14 mouse cellular contexts compared by ENCODE assay signal in the genomic region with DNA sequence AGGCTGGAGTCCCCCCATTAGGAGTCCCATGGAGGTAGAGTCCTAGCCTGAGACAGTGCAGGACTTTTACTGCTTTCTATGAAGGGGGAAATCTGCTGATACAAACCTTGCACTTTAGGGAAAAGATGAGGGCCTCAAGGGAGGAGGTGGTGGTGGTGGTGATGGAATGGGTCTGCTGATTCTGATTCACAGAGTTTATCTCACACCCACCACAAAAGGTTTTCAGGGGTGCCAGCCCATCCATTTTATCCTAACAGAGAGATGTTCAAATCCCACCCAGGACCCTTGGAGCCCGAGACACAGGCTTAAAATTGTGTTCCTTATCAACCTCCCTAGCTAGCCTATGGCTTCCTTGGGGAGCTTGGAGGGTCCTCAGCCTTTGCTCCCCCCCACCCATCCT. TPM values are rescaled to one million over a fixed set of nuclear protein-coding genes. Genes with fewer than 3 reads are reported as not detected.
DNase-seq lines count a peak whose midpoint lies in the region; ATAC-seq lines count a peak whose summit lies in the region.
"Had no signal": no experiment of that assay in that cellular context is flagged by ENCODE, and none has a peak within 500 bp of the region (broad histone marks: within the 10 kb centered on the region; RNA-seq: fewer than 3 reads in every experiment).

No protein-coding gene starts in this region.

- H3K36me3 ChIP-seq in forebrain, embryonic 15.5 days, result peaks cover 11% of the 10 kb centered on the region; the same call in 1 of the 2 replicates
- peaks cover 35% of the 10 kb centered on the region for H3K36me3 ChIP-seq in midbrain, embryonic 10.5 days
- no peaks in the 10 kb centered on the region for H3K36me3 ChIP-seq in neural tube, embryonic 15.5 days
- H3K36me3 ChIP-seq: limb, embryonic 13.5 days; stomach, embryonic 15.5 days had no signal

- peak overlapping the region; percentile 92 for H3K4me2 ChIP-seq in forebrain, embryonic 15.5 days (replicated peaks)
- H3K4me2 ChIP-seq in neural tube, embryonic 15.5 days, result peak overlapping the region; percentile 87

- peak overlapping the region; percentile 85 for H3K4me3 ChIP-seq in forebrain, embryonic 15.5 days
- peak overlapping the region; percentile 64 for H3K4me3 ChIP-seq in midbrain, embryonic 10.5 days
- H3K4me3 ChIP-seq in neural tube, embryonic 15.5 days (replicated peaks), result peak overlapping the region; percentile 74

- ATAC-seq in forebrain, embryonic 15.5 days (replicated peaks), result no peak
- ATAC-seq in neural tube, embryonic 15.5 days (ENCODE audit: low FRiP score), result no peak
- ATAC-seq in megakaryocyte progenitor cell, adult 5-6 weeks (replicated peaks; ENCODE audit: poor library complexity), result no peak
- ATAC-seq: activated CD4-positive, CD25-positive, alpha-beta regulatory T cell, adult 4 months; liver, postnatal 0 days had no signal

- peaks cover 57% of the 10 kb centered on the region for H3K4me1 ChIP-seq in forebrain, embryonic 15.5 days
- H3K4me1 ChIP-seq in midbrain, embryonic 10.5 days, result peaks cover 99% of the 10 kb centered on the region
- peaks cover 88% of the 10 kb centered on the region for H3K4me1 ChIP-seq in neural tube, embryonic 15.5 days

- no peaks in the 10 kb centered on the region for H3K9me3 ChIP-seq in forebrain, embryonic 15.5 days
- H3K9me3 ChIP-seq in midbrain, embryonic 10.5 days (replicated peaks), result no peaks in the 10 kb centered on the region
- no peaks in the 10 kb centered on the region for H3K9me3 ChIP-seq in neural tube, embryonic 15.5 days (replicated peaks)
- H3K9me3 ChIP-seq: limb, embryonic 13.5 days; stomach, embryonic 15.5 days had no signal

- DNase-seq in right cerebral cortex, adult 18-20 months, result peak; percentile 1
- no peak for DNase-seq in right cerebral cortex, postnatal 36 days (ENCODE audit: low spot score in 2 of 2)
- no peak for DNase-seq in midbrain, embryonic 10.5 days (ENCODE audit: low spot score)
- DNase-seq in heart, adult 8-10 months (ENCODE audit: low spot score), result no peak
- no peak for DNase-seq in gastrocnemius, adult 8-10 months (ENCODE audit: low spot score in 2 of 2)
- DNase-seq: gastrocnemius, postnatal 14 days; kidney, postnatal 14 days; liver, postnatal 0 days had no signal

- H3K27ac ChIP-seq in forebrain, embryonic 15.5 days (replicated peaks), result peak overlapping the region; percentile 98
- peak overlapping the region; percentile 95 for H3K27ac ChIP-seq in midbrain, embryonic 10.5 days (replicated peaks)
- H3K27ac ChIP-seq in neural tube, embryonic 15.5 days (replicated peaks), result peak overlapping the region; percentile 98
- H3K27ac ChIP-seq: limb, embryonic 13.5 days; stomach, embryonic 15.5 days had no signal

- peak overlapping the region; percentile 100 for H3K9ac ChIP-seq in forebrain, embryonic 15.5 days (replicated peaks)
- peak overlapping the region; percentile 97 for H3K9ac ChIP-seq in neural tube, embryonic 15.5 days (replicated peaks)
- H3K9ac ChIP-seq: limb, embryonic 13.5 days; liver, postnatal 0 days; stomach, embryonic 15.5 days had no signal

- 4% methylated on average over 1 of the region's 1 CpGs for WGBS in forebrain, embryonic 15.5 days
- WGBS in midbrain, embryonic 10.5 days, result 13% methylated on average over 1 of the region's 1 CpGs
- WGBS in neural tube, embryonic 15.5 days, result 14% methylated on average over 1 of the region's 1 CpGs

- no peaks in the 10 kb centered on the region for H3K27me3 ChIP-seq in forebrain, embryonic 15.5 days
- H3K27me3 ChIP-seq in midbrain, embryonic 10.5 days (ENCODE audit: low read depth, poor library complexity, severe bottlenecking), result peaks cover 100% of the 10 kb centered on the region
- peaks cover 5% of the 10 kb centered on the region; the same call in 1 of the 2 replicates for H3K27me3 ChIP-seq in neural tube, embryonic 15.5 days (replicated peaks)

RNA-seq across cellular contexts. Expression of gene Polg, which starts 41.6 kb away (rescaled TPM):
- 32.9 and 35.8 TPM in 2 replicates for polyA plus RNA-seq in forebrain, embryonic 15.5 days (2015; fragmentation: Nextera tagmentation; extraction: Ambion mirVana)
- 41.3 and 43.2 TPM in 2 replicates for polyA plus RNA-seq in midbrain, embryonic 10.5 days (2016; fragmentation: Nextera tagmentation; extraction: Ambion mirVana)
- 24.2 and 25.0 TPM in 2 replicates for polyA plus RNA-seq in neural tube, embryonic 15.5 days (2015; fragmentation: Nextera tagmentation; extraction: Ambion mirVana)
- 10 to 100 TPM; 65.9 to 72.3 (median 69.9) TPM for total RNA-seq in heart, adult 8-10 months (2022)
- total RNA-seq in megakaryocyte progenitor cell, adult 5-6 weeks (2015), result 21.2 and 22.5 TPM in 2 replicates
- total RNA-seq in megakaryocyte progenitor cell, adult 5-6 weeks (2017), result 41.3 and 52.0 TPM in 2 replicates
- total RNA-seq in gastrocnemius, adult 8-10 months (2022), result 10 to 100 TPM; 26.0 to 43.5 (median 38.1) TPM
